Mouse (Mus musculus) lung, embryonic 14.5 days (tissue): ENCODE results near the gene Rgs7. TPM values are rescaled to one million over a fixed set of nuclear protein-coding genes. Genes with fewer than 3 reads are reported as not detected.

Experiments used
- ATAC-seq: fragments of 200-750 bp; cut with Nextera tagmentation; 2 replicates; pipeline ENCODE4 v1.8.0; 2017; ENCODE audit warnings: mild to moderate bottlenecking, moderate TSS enrichment, moderate library complexity; ENCODE audit not compliant: insufficient read depth
- DNase-seq: peaks from one replicate; pipeline ENCODE4 v3.0.0-alpha.2; 2015
- H3K27ac ChIP-seq: fragments of 300-500 bp; sonication (generic); 2 replicates; pipeline ENCODE4 v1.5.1; 2014; ENCODE audit warnings: low read depth, mild to moderate bottlenecking, moderate library complexity
- H3K27me3 ChIP-seq: fragments of 300-500 bp; sonication (generic); 2 replicates; pipeline ENCODE4 v1.6.1; 2014; ENCODE audit warnings: low read length, control low read depth; ENCODE audit not compliant: insufficient read depth
- H3K36me3 ChIP-seq: fragments of 300-500 bp; sonication (generic); 2 replicates; pipeline ENCODE4 v1.6.1; 2014; ENCODE audit warnings: control low read depth; ENCODE audit not compliant: insufficient read depth
- H3K4me1 ChIP-seq: fragments of 300-500 bp; sonication (generic); 2 replicates; pipeline ENCODE4 v1.6.1; 2014; ENCODE audit warnings: antibody characterized with exemption, control low read depth; ENCODE audit not compliant: insufficient read depth
- H3K4me2 ChIP-seq: fragments of 300-500 bp; sonication (generic); 2 replicates; pipeline ENCODE4 v1.6.1; 2014; ENCODE audit warnings: mild to moderate bottlenecking
- H3K4me3 ChIP-seq: fragments of 300-500 bp; sonication (generic); 2 replicates; pipeline ENCODE4 v1.5.1; 2014; ENCODE audit warnings: low read depth, low read length
- H3K9ac ChIP-seq: fragments of 300-500 bp; sonication (generic); 2 replicates; pipeline ENCODE4 v1.6.1; 2014
- H3K9me3 ChIP-seq: fragments of 300-500 bp; sonication (generic); 2 replicates; pipeline ENCODE4 v1.6.1; 2016; ENCODE audit warnings: low read depth, low read length, control low read depth
- CTCF ChIP-seq: IDR thresholded peaks from 2 replicates; pipeline ENCODE4 v1.5.1; 2016; ENCODE audit warnings: antibody characterized with exemption, low read depth
- WGBS: fragments of 180-500 bp; shearing (Covaris S2); extraction: QIAGEN DNeasy Blood & Tissue Kit; methylation state at CpG from one replicate; pipeline ENCODE4 v1.1.7; 2014; 5-methylcytosine and 5-hydroxymethylcytosine counted together
- polyA plus RNA-seq: library from polyadenylated mRNA; unstranded; fragments of >200 nt; fragmentation: Nextera tagmentation; extraction: Ambion mirVana; gene quantifications from 2 replicates; pipeline ENCODE4 v1.2.1, GENCODE M21; 2014

Rgs7 gene
- polyA plus RNA-seq, 1 experiment from 2014 or later = 0.08 TPM

- WGBS = 58% methylated on average over 3 of the region's 3 CpGs
- H3K9ac ChIP-seq = no peak overlapping the region
- no peak overlapping the region for H3K27ac ChIP-seq
- DNase-seq (no peak), ATAC-seq (no peak)
- H3K4me1 ChIP-seq = no peaks in the 10 kb centered on the region
- H3K4me3 ChIP-seq = no peak overlapping the region
- H3K9me3 ChIP-seq = no peaks in the 10 kb centered on the region
- no peak for TF ChIP-seq CTCF
- H3K36me3 ChIP-seq = no peaks in the 10 kb centered on the region
- H3K4me2 ChIP-seq = no peak overlapping the region
- no peaks in the 10 kb centered on the region for H3K27me3 ChIP-seq
Observed at GRCm38 (mm10) chr1:175184736-175185135, 307.6 kb downstream of the Rgs7 start.

GRCm38 (mm10) chr1:175178733-175179132, 313.6 kb downstream of the Rgs7 start:
- Histone ChIP-seq H3K4me1 (no peaks in the 10 kb centered on the region), H3K4me3 (no peak overlapping the region), H3K9ac (no peak overlapping the region), H3K9me3 (no peaks in the 10 kb centered on the region), H3K27me3 (no peaks in the 10 kb centered on the region), H3K36me3 (no peaks in the 10 kb centered on the region), H3K4me2 (no peak overlapping the region), H3K27ac (no peak overlapping the region)
- 85% methylated on average over 1 of the region's 1 CpGs for WGBS
- no peak for TF ChIP-seq CTCF
- ATAC-seq (no peak), DNase-seq (no peak)

- no peak for TF ChIP-seq CTCF
- Histone ChIP-seq H3K4me3 (no peak overlapping the region), H3K9me3 (no peaks in the 10 kb centered on the region), H3K9ac (no peak overlapping the region), H3K27ac (no peak overlapping the region), H3K4me2 (no peak overlapping the region), H3K4me1 (no peaks in the 10 kb centered on the region), H3K36me3 (no peaks in the 10 kb centered on the region), H3K27me3 (no peaks in the 10 kb centered on the region)
- ATAC-seq (no peak), DNase-seq (no peak)
- WGBS = 52% methylated on average over 5 of the region's 5 CpGs
Observed at GRCm38 (mm10) chr1:175174918-175175675, 317.2 kb downstream of the Rgs7 start.

GRCm38 (mm10) chr1:175155469-175155868, 336.8 kb downstream of the Rgs7 start:
- H3K9me3 ChIP-seq = no peaks in the 10 kb centered on the region
- ATAC-seq = no peak
- H3K4me3 ChIP-seq = no peak overlapping the region
- H3K36me3 ChIP-seq = no peaks in the 10 kb centered on the region
- 83% methylated on average over 1 of the region's 1 CpGs for WGBS
- H3K27me3 ChIP-seq = no peaks in the 10 kb centered on the region
- no peak overlapping the region for H3K4me2 ChIP-seq
- no peaks in the 10 kb centered on the region for H3K4me1 ChIP-seq
- TF ChIP-seq CTCF = no peak
- H3K27ac ChIP-seq = no peak overlapping the region
- H3K9ac ChIP-seq = no peak overlapping the region
- DNase-seq = no peak

GRCm38 (mm10) chr1:175143051-175143450, 349.2 kb downstream of the Rgs7 start:
- Histone ChIP-seq H3K27ac (no peak overlapping the region), H3K4me2 (no peak overlapping the region), H3K9ac (no peak overlapping the region), H3K4me1 (no peaks in the 10 kb centered on the region), H3K27me3 (no peaks in the 10 kb centered on the region), H3K36me3 (no peaks in the 10 kb centered on the region), H3K4me3 (no peak overlapping the region), H3K9me3 (no peaks in the 10 kb centered on the region)
- no peak for ATAC-seq
- no peak for DNase-seq
- WGBS = 75% methylated on average over 4 of the region's 4 CpGs
- TF ChIP-seq CTCF = no peak

- no peak for TF ChIP-seq CTCF
- no peak overlapping the region for H3K4me2 ChIP-seq
- H3K9me3 ChIP-seq = no peaks in the 10 kb centered on the region
- H3K36me3 ChIP-seq = no peaks in the 10 kb centered on the region
- DNase-seq = peak; percentile 92
- no peak overlapping the region for H3K9ac ChIP-seq
- 32% methylated on average over 2 of the region's 2 CpGs for WGBS
- 0 out of 2 replicates have a peak overlapping the region, but pooled peaks have one; percentile 36 for H3K27ac ChIP-seq
- no peaks in the 10 kb centered on the region for H3K27me3 ChIP-seq
- H3K4me3 ChIP-seq = no peak overlapping the region
- H3K4me1 ChIP-seq = 0 out of 2 replicates have a peak, but pooled peaks cover 3% of the 10 kb centered on the region
- peak; percentile 57; the same call in 1 of the 2 replicates for ATAC-seq
Observed at GRCm38 (mm10) chr1:175128525-175128924, 363.8 kb downstream of the Rgs7 start.

- H3K4me2 ChIP-seq = no peak overlapping the region
- WGBS = 60% methylated on average over 3 of the region's 3 CpGs
- H3K27ac ChIP-seq = no peak overlapping the region
- H3K27me3 ChIP-seq = no peaks in the 10 kb centered on the region
- H3K4me1 ChIP-seq = 0 out of 2 replicates have a peak, but pooled peaks cover 3% of the 10 kb centered on the region
- H3K4me3 ChIP-seq = no peak overlapping the region
- no peak for TF ChIP-seq CTCF
- H3K9me3 ChIP-seq = no peaks in the 10 kb centered on the region
- ATAC-seq (peak; percentile 95; the same call in 1 of the 2 replicates), DNase-seq (peak; percentile 79)
- no peak overlapping the region for H3K9ac ChIP-seq
- H3K36me3 ChIP-seq = no peaks in the 10 kb centered on the region
Observed at GRCm38 (mm10) chr1:175124416-175124815, 367.9 kb downstream of the Rgs7 start.
